Mouse (Mus musculus): Measurements from ENCODE around the gene Ano6.
A peak's percentile ranks its signal among the peaks of the same experiment; 100 is the strongest.

Gene Ano6

GRCm38 (mm10) chr15:95768703-95769102 is 21.9 kb upstream of the Ano6 start:
- DNase-seq (ENCODE audit: low spot score) = no peak

DNA sequence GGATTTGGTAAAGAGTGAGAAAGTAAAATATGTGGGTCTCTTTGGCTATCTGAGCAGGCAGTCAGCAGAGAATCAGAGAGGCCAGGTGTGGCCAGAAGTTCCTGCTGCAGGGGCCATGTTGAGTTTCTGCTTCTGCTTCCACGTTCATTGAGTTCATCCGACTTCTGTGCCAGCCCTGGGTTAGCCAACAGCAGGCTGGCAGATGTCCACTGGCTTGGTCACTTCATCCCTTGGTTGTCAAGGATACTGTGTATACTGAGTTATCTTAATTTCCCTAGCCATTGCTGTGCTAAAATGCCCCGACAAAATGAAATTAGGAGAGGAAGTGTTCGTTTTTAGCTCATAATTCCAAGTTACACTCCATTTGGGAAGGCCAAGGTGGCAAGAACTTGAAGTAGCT is 21.1 kb upstream of the Ano6 start:
- no peak for DNase-seq (ENCODE audit: low spot score)

DNA sequence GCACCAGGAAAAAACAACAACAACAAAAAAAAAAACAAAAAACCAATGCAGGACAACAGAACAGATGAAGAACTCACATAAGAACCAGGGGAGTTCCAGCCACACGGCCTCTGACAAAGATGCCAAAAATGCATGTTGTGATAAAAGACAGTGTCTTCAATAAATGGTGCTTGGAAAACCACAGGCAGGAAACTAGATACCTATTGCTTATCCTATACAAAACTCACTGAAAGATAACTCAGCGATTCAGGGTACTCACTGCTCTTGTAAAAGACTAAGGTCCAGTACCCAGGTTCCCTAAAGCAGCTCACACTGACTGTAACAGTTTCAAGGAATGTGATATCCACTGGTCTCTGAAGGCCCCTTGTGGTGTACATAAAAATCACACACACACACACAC is 20.3 kb upstream of the Ano6 start:
- no peak for DNase-seq (ENCODE audit: low spot score)

DNA sequence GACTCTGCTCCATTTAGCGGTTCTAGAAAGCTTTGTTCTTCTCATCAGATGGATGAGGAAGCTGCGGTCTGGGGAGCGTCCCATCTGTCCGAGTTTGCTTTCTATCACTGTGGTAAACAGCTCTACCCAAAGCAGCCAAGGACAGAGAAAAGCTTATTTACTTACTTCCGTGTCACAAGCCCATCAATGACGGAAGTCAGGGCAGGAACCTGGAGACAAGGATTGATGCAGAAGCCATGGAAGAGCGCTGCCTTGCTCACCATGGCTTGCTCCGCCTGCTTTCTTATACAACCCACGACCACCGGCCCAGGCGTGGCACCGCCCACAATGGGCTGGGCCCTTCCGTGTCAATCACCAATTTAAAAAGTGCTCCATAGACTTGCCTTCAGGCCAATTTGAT is 18.3 kb upstream of the Ano6 start:
- no peak for DNase-seq (ENCODE audit: low spot score)

- DNase-seq (ENCODE audit: low spot score) = peak; percentile 88
These were observed 17.5 kb upstream of the Ano6 start for GRCm38 (mm10) chr15:95772861-95773836.

GRCm38 (mm10) chr15:95774197-95774596 is 16.4 kb upstream of the Ano6 start:
- no peak for DNase-seq (ENCODE audit: low spot score)

DNA sequence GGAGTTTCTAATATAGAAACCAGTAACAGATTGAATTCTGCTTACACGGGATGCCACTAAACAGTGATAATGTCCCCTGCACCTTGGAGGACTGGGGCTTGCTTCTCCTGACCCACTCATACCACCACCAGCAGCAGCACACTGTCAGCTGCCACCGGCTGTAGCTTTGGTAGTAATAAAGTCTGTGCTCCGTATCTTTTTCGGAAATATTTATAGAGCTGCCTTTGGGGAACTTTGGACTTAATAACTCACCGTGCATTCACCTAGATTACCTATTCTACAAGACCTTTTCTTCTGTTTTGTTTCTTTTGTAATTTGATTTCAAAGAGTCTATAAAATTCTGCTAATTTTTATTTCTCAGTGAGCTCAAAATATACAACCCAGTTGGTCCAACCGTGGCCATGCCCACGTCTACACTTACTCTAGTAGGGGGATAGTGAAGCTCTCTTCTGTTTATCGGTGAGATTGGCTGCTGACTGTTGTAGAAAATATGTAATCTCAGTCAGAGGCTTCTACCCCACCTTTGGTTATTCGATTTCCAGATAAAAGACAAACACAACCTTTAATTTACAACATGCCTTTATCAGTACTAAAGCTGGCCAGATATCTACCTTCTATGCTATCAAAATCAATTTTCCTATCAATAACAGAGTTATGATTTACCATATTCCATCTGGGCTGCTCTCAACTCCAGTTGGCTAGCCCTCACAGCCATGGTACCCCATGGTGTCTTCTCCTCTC is 15.8 kb upstream of the Ano6 start:
- DNase-seq (ENCODE audit: low spot score) = no peak

- DNase-seq (ENCODE audit: low spot score) = no peak
These were observed 12.9 kb upstream of the Ano6 start for GRCm38 (mm10) chr15:95777743-95778142.

DNA sequence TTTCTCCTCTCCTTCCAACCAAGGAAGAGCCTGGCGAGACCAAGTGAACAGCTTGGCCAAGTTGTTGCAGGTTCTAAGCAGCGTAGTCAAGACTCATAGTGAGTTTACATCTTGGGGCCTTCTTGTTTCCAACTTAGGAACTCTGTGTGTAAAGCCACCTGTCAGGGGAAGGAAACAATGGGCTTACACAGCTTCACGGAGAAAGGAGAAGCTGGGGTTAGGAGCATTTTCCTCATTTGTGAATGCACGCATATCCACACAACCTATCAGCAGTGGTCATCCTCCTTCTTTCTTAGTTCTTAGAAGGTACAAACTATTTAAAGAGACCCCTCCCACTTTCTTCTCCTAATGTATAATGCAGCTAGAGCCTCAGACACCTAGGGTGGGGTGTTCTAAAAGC is 11.9 kb upstream of the Ano6 start:
- DNase-seq (ENCODE audit: low spot score) = no peak

GRCm38 (mm10) chr15:95786624-95787023 is 4.0 kb upstream of the Ano6 start:
- DNase-seq (ENCODE audit: low spot score) = no peak

DNA sequence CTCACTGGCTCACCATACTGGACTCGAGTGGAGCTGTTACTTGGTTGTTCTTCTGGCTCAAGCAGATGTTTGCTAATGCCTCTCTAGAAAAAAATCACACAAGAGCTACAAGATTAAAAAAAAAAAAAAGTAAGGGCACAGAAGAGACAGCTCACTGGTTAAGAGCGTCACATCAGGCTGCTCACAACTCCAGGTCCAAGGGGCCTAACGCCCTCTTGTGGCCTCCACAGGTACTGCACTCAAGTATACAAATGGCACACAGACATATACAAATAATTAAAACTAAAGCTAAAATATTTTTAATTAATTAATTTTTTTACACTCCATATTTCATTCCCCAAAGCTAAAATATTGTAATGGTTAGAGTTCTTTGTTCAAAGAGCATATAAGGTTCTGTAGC is 3.1 kb upstream of the Ano6 start:
- DNase-seq (ENCODE audit: low spot score) = no peak

DNA sequence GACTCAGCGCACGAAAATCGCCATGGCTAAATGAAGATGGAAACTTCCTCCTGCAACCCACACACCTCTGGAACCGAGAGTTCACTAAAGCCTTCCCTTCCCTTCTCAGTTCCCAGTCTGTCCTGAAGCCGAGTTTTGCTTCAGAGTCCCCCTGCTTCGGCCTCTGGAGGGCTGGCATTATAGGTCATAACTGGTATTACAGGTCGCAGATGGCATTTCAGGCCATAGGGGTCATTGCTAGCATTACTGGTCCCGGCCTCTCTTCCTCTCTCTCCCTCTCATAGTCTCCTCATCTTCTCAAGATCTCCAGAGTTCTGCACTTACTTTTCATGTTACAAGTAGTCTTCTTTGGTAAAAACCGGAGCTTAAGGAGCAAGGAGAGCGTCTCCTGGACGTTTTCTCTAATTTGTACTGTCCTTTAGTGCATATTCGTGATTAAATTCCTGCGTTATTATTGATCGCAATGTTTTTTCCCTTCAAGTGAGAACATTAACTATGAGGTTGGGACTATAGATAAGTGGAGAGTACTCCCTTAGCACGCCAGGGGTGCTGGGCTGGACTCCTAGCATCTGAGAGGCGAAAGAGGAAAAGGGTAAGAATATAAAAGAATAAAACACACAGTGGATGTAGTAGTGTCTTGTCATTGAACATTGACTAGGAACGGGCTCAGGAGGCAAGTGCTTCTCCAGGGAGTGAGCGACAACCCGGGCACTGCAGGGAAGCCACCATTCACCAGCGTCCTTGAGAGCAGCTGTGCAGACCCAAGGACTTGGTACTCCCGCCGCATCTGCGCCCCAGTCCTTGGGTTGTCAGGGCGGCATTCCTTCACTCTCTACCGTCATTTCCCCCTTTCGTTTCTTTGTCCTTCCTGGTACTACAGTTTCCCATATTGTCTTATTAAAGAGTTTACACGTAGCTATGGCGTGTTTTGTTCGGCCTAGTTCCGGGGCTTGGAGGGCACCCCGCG is 798 bp upstream of the Ano6 start:
- DNase-seq (ENCODE audit: low spot score) = peak; percentile 61

DNA sequence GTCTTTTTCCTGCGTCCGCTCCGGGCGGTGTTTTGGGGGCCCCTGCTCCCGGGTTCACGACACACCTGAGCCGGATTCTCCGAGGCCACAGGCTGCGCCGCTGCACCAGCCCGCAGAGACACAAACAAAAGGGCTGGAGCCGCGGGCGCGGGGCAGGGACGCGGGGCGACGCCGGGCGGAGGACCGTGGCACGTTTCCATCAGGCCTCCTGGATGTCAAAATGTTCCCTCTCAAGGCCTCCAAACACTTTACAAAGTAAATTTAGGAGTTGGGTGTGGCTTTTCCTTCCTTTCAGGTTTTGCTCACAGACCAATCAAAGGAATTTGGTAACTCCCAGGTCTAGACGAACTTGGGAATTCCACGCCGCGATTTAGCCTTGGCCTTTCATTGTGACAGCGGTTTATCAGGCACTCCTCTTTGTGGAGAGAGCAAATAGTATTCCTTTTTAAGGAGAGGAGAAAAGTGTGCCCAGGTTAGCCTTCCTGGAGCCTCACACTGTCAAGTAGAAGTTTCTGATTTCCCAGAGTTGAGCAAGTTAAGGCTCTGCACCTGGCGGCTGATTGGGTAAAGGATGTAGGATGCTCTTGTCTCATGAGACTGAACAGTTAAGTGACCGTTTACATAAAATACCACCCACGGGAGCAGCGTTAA is 623 bp downstream of the Ano6 start:
- DNase-seq (ENCODE audit: low spot score) = peak; percentile 38

DNA sequence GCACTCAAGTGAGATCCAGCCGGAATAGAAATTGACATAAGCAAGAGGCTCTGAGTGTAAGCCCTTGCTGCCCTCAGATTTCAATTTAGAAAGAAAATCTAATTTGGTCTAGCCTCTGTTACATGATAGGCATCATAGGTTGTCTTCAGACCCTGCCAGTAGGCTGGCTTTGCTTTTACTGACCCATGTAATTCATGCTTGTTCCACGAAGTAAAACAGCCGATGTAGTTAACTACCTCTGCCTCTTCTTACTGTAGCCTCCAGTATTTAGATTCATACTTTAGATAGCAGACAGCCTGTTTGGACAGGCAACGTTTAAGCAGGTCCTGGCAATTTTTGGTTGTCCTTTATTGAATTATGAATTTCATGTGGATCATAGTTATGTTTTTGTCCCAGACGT is 1.2 kb downstream of the Ano6 start:
- no peak for DNase-seq (ENCODE audit: low spot score)

DNA sequence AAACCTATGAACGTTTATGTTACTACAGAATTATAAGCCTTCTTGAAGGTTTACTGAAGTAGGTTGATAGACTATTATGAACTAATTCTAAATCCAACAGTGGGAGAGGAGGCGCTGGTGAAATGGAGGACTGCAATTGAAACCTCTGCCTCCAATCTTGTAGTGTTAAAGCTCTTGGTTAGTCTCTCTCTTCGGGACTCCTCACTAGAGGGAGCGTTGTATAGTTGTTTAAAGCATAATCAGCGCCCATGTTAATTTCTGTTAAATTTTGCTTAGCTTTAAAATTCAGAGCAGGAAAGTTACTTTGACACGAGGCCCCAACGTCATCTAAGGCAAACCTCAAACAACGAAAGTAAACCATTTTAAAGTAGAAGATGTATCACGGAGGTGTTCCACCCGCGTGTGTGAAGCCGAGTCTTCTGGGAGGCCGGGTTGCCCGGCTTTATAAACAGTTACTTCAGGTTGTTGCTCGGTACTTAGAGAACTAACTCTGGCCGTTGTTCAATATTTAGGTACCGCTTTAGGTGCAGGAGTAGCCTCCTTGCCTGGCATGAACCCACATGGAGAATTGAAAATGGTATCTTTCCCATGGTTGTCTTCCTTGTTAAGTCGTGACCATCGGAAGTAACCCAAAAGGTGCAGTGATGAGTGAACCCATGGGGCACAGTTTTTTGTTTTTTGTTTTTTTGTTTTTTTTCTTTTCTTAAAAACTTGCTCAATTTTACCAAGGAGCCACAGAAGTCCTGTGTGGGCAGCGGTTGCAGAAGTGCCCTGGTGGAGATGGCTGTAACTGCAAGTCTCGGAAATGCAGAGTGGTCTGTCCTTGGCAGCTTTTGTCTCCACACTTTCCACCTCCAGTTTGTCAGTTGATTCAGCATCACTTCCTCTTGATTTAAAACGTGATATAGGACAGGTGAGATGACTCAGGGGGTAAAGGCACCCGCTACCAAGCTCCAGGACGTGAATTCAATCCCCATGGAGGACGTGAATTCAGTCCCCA is 1.9 kb downstream of the Ano6 start:
- DNase-seq (ENCODE audit: low spot score) = peak; percentile 56

DNA sequence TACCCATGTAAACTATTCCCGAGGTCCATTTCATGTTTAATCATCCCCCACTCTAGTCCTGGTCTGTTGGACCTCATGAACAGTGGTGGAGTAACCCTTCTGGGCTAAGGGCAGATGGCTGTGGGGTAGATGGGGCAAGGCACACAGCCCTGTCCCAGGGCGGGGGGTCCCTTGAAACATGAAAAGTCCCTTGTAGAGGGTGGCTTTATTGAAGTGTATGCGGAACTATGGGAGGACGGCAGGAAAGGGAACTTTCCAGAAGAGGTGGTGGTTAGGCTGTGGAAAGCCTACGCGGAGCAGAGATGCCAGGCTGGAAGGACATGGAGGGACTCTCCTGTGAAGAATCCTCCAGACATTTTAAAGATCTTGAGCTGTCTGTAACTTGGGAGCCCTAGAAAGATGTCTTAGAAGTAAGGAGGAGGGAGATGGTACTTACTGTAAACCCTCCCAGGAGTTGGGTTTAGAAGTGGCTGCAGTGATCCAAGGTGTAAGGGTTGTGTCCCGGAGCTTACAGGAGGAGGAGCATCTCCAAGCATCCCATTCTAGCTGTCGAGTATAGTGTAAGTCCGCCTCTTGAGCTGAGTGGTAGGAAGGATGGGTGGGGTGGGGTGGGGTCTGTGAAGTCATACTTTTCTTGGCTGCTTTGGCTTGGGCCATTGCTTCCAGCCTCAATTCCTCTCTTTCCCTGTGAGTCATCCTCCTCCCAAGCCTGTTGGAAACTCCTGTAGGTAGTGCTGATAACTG is 3.3 kb downstream of the Ano6 start:
- DNase-seq (ENCODE audit: low spot score) = no peak

- DNase-seq (ENCODE audit: low spot score) = no peak
These were observed 4.2 kb downstream of the Ano6 start for GRCm38 (mm10) chr15:95794611-95795565.

GRCm38 (mm10) chr15:95796062-95796461 is 5.4 kb downstream of the Ano6 start:
- DNase-seq (ENCODE audit: low spot score) = no peak

Data from embryo, embryonic 10 days (tissue).